Mouse (Mus musculus) urinary bladder, postnatal 10 days (tissue): ENCODE data around the gene Hlcs.

Experiments
- DNase-seq: peaks from one replicate; pipeline ENCODE4 v3.0.0; 2022; ENCODE audit warnings: low spot score

Hlcs gene

DNA sequence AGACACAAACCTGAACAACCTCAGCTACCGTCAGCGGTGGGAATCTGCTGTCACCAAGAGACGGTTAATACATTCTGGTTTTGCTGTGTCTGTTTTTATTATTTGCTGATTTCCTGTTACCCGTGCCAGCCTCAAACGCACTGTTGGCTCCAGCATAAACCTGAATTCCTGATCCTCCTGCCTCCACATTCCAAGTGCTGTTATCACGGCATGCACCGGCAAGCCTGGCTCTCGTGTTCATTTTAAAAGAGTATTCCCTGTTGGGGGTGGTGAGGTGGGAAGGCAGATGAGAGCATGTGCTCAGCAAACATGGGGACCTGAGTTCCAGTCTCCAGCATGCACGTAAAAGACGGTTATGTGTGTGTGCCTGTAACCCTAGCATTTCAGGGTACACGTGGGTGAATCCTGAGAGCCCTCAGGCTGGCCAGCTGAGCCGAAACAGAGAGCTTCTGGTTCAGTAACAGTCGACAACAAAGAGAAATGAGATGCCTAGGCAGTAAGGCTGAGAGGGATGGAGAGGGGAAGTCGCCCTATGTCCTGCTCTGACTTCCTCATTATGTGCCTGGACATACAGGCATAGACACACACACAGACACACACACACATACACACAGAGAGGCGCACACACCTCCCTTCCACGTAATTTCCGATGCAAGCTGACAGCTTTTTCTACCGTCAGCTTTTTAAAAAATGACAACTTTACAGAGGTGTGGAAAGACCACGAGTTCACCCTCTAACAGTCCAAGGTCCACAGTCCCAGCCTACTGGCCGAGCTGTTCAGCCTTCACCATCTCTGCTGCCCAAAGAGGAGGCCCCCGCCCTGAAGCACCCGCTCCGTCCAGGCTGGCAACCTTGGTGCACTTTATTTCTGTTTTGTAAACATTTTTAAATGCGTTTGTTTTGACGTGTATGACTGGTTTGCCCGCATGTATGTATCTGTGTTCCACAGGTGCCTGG, 107.6 kb downstream of the Hlcs start:
- no peak for DNase-seq

GRCm38 (mm10) chr16:94201387-94201786, 112.0 kb downstream of the Hlcs start:
- no peak for DNase-seq

- no peak for DNase-seq
Measured at GRCm38 (mm10) chr16:94195913-94196312, 117.5 kb downstream of the Hlcs start.

GRCm38 (mm10) chr16:94191379-94192315, 121.7 kb downstream of the Hlcs start:
- DNase-seq, result no peak

DNA sequence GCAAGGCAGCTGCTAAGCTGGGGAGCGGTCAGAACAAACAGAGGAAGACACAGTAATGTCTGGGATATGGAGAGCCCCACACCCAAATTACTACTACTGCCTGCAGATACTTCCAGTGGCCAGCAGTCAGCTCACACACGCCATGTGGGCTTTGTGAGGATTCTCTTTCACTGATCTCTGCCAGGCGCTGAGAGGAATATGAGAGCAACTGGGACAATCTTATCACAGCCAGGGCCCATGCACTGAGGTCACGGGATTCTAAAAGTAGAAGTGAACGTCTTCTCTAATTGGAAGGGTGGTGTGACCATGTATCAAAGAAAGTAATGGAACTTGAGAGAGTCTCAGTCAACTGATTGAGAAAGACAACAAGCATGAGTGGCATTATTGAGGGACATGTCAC, 123.1 kb downstream of the Hlcs start:
- DNase-seq, result no peak

DNA sequence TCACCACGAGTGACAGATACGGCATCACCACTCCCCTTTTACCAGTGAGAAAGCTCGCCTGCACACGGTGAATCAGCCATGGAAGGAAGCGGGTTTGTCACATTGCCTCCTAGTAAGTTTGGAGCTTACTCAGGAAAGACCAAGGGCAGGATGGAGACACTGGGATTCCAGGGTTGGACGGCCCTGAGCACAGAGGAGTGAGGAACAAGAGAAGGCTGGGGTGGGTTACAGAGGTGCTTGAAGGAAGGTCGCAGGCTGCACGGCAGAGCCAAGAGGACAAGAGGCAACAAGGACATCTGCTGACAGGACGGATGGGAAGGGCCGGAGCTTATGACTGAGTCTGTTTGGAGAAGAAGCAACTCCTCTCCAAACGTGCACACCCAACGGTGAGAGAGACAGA, 126.8 kb downstream of the Hlcs start:
- DNase-seq, result no peak

GRCm38 (mm10) chr16:94185430-94185829, 127.9 kb downstream of the Hlcs start:
- no peak for DNase-seq

DNA sequence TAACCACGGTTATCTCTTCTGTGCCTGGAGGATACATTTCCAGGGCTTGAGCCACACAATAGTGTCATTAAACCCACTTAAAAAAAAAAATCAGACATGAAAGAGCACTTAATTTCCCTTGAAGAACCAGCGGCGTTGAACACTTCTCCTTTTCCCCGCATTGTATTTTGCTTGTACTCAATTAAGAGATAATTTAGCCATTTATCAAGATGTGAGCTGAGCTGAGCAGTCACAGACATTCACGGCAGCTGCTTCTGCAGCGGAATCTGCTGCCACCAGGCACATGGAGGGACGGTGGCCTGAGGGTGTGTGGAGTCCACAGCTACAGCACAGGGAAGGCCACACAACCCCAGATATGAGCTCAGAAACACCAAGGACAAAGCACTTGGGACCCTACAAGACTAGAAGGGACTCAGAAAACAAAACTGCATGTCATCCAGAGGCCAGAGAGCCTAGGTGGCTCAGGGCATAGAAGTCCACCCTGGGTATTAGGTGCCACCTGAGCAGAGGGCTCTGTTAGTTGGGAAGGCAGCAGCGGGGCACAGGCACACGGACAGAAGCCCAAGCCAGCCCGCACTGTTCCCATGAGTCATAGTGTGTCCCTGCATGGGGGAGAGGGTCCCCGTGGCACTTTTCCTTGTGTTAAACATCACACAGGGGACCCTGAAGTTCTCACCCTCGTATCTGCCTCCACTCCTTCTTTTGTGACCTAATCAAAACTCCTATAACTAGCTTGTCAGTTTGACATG, 133.1 kb downstream of the Hlcs start:
- no peak for DNase-seq

- DNase-seq, result no peak
Measured at GRCm38 (mm10) chr16:94179341-94180121, 133.8 kb downstream of the Hlcs start.

- DNase-seq, result no peak
Measured at GRCm38 (mm10) chr16:94178441-94179220, 134.7 kb downstream of the Hlcs start.

GRCm38 (mm10) chr16:94176997-94177857, 136.1 kb downstream of the Hlcs start:
- DNase-seq, result no peak

- DNase-seq, result no peak
Measured at GRCm38 (mm10) chr16:94175366-94175986, 137.9 kb downstream of the Hlcs start.

DNA sequence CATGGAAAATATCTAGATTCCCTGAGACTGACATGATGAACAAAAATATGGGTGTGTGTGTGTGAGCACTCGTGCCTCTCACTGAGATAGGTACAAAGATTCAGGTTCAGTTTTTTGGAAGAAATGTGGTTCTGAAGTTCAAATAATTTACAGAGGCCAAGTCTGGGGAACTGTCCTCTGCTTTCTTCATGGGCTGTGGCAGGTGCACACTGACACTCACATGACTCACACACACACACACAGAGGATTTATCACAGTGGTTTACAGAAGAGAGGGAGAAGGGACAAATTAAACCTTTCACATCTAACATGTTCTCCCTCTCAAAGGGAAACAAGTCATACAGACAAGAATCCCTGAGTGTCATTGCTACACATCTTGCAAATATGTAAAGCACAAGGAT, 140.0 kb downstream of the Hlcs start:
- DNase-seq, result no peak

DNA sequence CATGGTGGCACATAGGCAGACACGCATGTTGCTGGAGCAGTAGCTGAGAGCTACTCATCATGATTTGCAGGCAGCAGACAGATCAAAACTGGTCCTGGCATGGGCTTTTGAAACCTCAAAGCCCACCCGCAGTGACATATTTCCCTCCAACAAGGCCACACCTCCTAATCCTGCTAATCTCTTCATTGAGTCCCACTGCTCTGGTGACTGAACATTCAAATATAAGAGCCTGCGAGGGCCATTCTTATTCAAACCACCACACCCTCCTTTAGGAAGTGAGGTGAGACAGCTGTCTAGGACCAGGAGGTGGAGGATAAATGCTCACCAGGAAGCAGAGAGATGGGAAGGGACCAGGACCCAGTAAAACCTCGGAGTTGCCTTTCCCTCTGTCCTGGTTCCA, 143.2 kb downstream of the Hlcs start:
- no peak for DNase-seq

DNA sequence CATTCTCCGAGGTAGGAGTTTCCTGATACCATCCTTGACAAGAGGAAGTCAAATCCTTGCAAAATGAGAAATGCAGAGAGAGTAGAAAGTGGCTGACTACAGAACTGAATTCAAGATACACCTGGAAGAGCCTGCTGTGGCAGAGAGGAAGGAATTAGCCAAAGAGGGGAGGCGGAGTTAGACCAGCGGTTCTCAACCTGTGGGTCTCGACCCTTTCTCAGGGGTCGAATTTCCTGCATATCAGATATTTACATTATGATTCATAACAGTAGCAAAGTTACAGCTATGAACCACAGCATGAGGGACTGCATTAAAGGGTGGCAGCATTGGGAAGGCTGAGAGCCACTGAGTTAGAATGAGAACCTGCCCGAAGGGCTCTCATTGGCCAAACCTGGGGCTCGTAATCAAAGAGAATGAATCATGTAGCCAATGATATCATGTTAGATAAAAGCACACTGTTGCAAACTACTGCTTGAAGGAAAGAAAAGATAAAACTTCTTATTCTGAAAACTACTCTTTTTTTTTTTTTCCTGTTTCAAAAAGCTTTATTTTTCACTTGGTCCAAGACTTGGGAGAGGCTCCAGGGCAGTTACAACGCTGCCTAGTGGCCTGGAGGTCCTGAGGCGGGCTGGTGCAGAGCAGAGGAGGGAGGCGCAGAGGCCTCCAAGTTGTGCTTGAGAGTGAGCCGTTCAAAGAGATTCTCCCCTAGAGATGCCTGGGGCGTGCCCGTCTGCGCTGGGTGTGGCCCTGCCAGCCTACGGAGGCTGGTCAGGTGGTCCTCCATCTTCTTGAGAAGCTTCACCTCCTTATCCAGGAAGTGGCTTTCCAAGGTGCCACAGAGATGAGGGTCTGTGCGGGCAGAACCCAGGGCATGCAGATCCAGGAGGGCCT, 144.5 kb downstream of the Hlcs start:
- no peak for DNase-seq

- no peak for DNase-seq
Measured at GRCm38 (mm10) chr16:94164978-94165377, 148.4 kb downstream of the Hlcs start.

DNA sequence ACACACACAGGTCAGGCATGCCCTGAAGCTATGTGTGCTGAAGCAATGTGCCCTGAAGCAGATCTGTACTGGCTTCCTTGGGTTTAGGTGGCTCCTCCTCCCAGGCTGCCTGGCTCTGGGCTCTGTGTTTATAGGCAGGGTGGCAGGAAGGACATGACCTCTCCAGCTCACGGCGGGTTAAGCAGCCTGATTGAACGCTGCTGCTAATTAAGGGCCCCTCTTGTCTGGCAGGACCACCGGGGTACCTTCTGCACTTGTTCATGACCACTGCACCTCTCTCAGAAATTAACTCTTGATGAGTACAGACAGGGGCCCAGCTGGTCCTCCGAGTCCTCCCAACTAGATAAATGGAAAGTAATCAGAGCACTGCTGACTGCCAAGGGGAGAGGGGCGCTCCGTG, 149.1 kb downstream of the Hlcs start:
- no peak for DNase-seq

DNA sequence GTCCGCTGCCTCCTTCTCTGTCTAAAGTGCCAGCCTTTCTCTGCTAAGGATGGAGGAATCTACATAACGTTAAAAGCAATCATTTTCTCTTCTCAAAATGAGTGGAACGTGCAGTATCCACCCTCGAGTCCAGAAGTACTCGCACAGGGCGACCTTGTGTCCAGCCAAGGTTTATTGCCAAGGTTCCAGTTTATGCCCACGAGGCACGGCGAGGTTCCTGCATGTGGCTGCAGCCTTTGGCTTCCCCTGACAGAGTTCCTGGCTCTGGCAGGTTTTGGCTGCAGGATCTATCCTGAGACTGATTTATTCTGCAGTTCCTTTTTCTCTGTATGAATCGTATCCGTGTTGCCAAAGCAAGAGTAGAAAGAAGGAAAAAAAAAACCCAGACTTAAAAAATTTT, 150.3 kb downstream of the Hlcs start:
- DNase-seq, result no peak
